Mouse (Mus musculus): ENCODE data around the gene Troap. TPM values are rescaled to one million over a fixed set of nuclear protein-coding genes. Genes with fewer than 3 reads are reported as not detected.

The Troap gene
- total and polyA plus RNA-seq, 3 experiments = 25.8 to 70.2 TPM; not detected in 1

GRCm38 (mm10) chr15:99033498-99034270 lies 40.7 kb upstream of the Troap start:
- Histone ChIP-seq H3K9ac (ENCODE audit: control insufficient read depth, low read depth, low read length, poor library complexity, severe bottlenecking) (peak overlapping the region; percentile 80), H3K4me1 (ENCODE audit: control insufficient read depth in 1 of 2, insufficient read depth in 2 of 2, low read length in 2 of 2) (peaks cover 4 to 18% of the 10 kb centered on the region in 2 experiments; a peak in 3 of 4 replicates), H3K27me3 (ENCODE audit: control insufficient read depth in 1 of 2, insufficient read depth in 2 of 2, low read length in 2 of 2) (no peaks in the 10 kb centered on the region), H3K79me2 (ENCODE audit: control insufficient read depth, insufficient read depth, low read length, poor library complexity) (peaks cover 33% of the 10 kb centered on the region), H3K4me3 (ENCODE audit: control insufficient read depth in 1 of 2, insufficient read depth in 1 of 2, low read depth in 2 of 2, low read length in 2 of 2) (peak overlapping the region; percentile 0 to 75; a peak in 3 of 4 replicates), H3K9me3 (replicated peaks; ENCODE audit: insufficient read depth, low read length) (no peaks in the 10 kb centered on the region), H3K27ac (ENCODE audit: control insufficient read depth, low read depth, low read length) (peak overlapping the region; percentile 84), H3K36me3 (ENCODE audit: control insufficient read depth in 1 of 2, insufficient read depth in 2 of 2, low read length in 2 of 2) (peaks cover 19 to 20% of the 10 kb centered on the region in 2 experiments)
- DNase-seq (ENCODE audit: low read depth, low spot score) = peak; percentile 94
- peak; percentile 93 for TF ChIP-seq TCF12 (IDR thresholded peaks at IDR 0.05; ENCODE audit: low read depth, low read length)
- peak; percentile 86; the same call in 1 of the 2 replicates for TF ChIP-seq ZKSCAN1 (IDR thresholded peaks at IDR 0.05; ENCODE audit: low read depth, low read length)
- peak in 1 of 2 experiments; percentile 54; a peak in 2 of 4 replicates for TF ChIP-seq POLR2A (IDR thresholded peaks at IDR 0.05; ENCODE audit: control insufficient read depth in 1 of 2, insufficient read depth in 1 of 2, low read depth in 1 of 2, low read length in 2 of 2, poor library complexity in 1 of 2)
- peak; percentile 97 for TF ChIP-seq MAZ (IDR thresholded peaks at IDR 0.05; ENCODE audit: low read depth, low read length)
- peak; percentile 100 for TF ChIP-seq ZNF384 (IDR thresholded peaks at IDR 0.05; ENCODE audit: low read depth, low read length)
- peak; percentile 88 for TF ChIP-seq RCOR1 (IDR thresholded peaks at IDR 0.05; ENCODE audit: low read depth, low read length)
- no peak; the same call in 1 of the 2 replicates for TF ChIP-seq POLR2AphosphoS5 (IDR thresholded peaks at IDR 0.05; ENCODE audit: borderline replicate concordance, low read depth, low read length)
- TF ChIP-seq BHLHE40 (IDR thresholded peaks at IDR 0.05; ENCODE audit: borderline replicate concordance, low read depth, low read length) = no peak
- no peak for TF ChIP-seq SMC3 (IDR thresholded peaks at IDR 0.05; ENCODE audit: low read depth, low read length)
- TF ChIP-seq ETS1 (IDR thresholded peaks at IDR 0.05; ENCODE audit: low read depth, low read length) = peak; percentile 96
- peak; percentile 71 for TF ChIP-seq TAL1 (IDR thresholded peaks at IDR 0.05; ENCODE audit: low read length)
- TF ChIP-seq E2F4 (IDR thresholded peaks at IDR 0.05; ENCODE audit: borderline replicate concordance, low read depth, low read length) = no peak
- TF ChIP-seq MAX (IDR thresholded peaks at IDR 0.05; ENCODE audit: low read length) = no peak
- no peak for TF ChIP-seq NRF1 (IDR thresholded peaks at IDR 0.05; ENCODE audit: insufficient read depth, low read depth, low read length, poor library complexity, severe bottlenecking)
- 0 out of 2 replicates have a peak, but pooled peaks have one; percentile 50 for TF ChIP-seq UBTF (IDR thresholded peaks at IDR 0.05; ENCODE audit: borderline replicate concordance, insufficient read depth, low read depth, low read length)
- TF ChIP-seq MEF2A (IDR thresholded peaks at IDR 0.05; ENCODE audit: extremely low read depth, insufficient replicate concordance, low read depth, low read length, poor library complexity, severe bottlenecking) = no peak
- TF ChIP-seq TBP (IDR thresholded peaks at IDR 0.05; ENCODE audit: low read depth, low read length) = peak; percentile 86
- TF ChIP-seq GATA1 (IDR thresholded peaks at IDR 0.05; ENCODE audit: low read depth, low read length) = peak; percentile 98
- TF ChIP-seq MYC (IDR thresholded peaks at IDR 0.05; ENCODE audit: low read depth, low read length) = peak; percentile 81
- peak; percentile 92 to 97 for TF ChIP-seq EP300 (IDR thresholded peaks at IDR 0.05; ENCODE audit: low read depth in 1 of 2, low read length in 2 of 2)
- TF ChIP-seq MYB (IDR thresholded peaks at IDR 0.05; ENCODE audit: low read depth, low read length) = no peak
- TF ChIP-seq JUND (IDR thresholded peaks at IDR 0.05; ENCODE audit: low read depth, low read length) = peak; percentile 96
- 0 out of 2 replicates have a peak, but pooled peaks have one; percentile 39 for TF ChIP-seq POLR2AphosphoS2 (IDR thresholded peaks at IDR 0.05; ENCODE audit: low read length)
- 0 out of 2 replicates have a peak, but pooled peaks have one; percentile 9 for TF ChIP-seq MAFK (IDR thresholded peaks at IDR 0.05; ENCODE audit: borderline replicate concordance, low read depth, low read length)
- TF ChIP-seq CHD2 (IDR thresholded peaks at IDR 0.05; ENCODE audit: low read length) = no peak; the same call in 1 of the 2 replicates
- no peak for TF ChIP-seq CTCF (IDR thresholded peaks at IDR 0.05 in 2 of 3, conservative IDR thresholded peaks at IDR 0.05 in 1 of 3; ENCODE audit: control insufficient read depth in 1 of 3, insufficient read depth in 1 of 3, low read depth in 2 of 3, low read length in 3 of 3, poor library complexity in 1 of 3, severe bottlenecking in 1 of 3)
- peak; percentile 75 for TF ChIP-seq HCFC1 (IDR thresholded peaks at IDR 0.05; ENCODE audit: low read depth, low read length)
- peak; percentile 76; the same call in 1 of the 2 replicates for TF ChIP-seq ZMIZ1 (IDR thresholded peaks at IDR 0.05; ENCODE audit: low read depth, low read length)
- peak; percentile 64 for TF ChIP-seq ELF1 (IDR thresholded peaks at IDR 0.05; ENCODE audit: low read depth, low read length)
- no peak; the same call in 1 of the 2 replicates for TF ChIP-seq CHD1 (IDR thresholded peaks at IDR 0.05; ENCODE audit: low read depth, low read length)
- peak; percentile 41; the same call in 1 of the 2 replicates for TF ChIP-seq USF1 (IDR thresholded peaks at IDR 0.05; ENCODE audit: low read depth, low read length)
- no peak for TF ChIP-seq ZC3H11A (IDR thresholded peaks at IDR 0.05; ENCODE audit: low read depth, low read length)
- peak; percentile 99 for TF ChIP-seq SIN3A (IDR thresholded peaks at IDR 0.05; ENCODE audit: low read length)
- no peak for TF ChIP-seq USF2 (IDR thresholded peaks at IDR 0.05; ENCODE audit: borderline replicate concordance in 1 of 2, insufficient read depth in 1 of 2, low read depth in 1 of 2, low read length in 2 of 2)
- peak; percentile 40; the same call in 1 of the 2 replicates for TF ChIP-seq NELFE (IDR thresholded peaks at IDR 0.05; ENCODE audit: low read depth, low read length)

Measured in MEL (cell line).